Mouse (Mus musculus) frontal cortex, postnatal 10 days (tissue): Measurements from ENCODE around the gene Tuba1b.
"Not testable (repeated sequence)": the region's sequence is repeated elsewhere in the genome, so short reads cannot be mapped to it uniquely, and the experiment has no call there.

Experiments
- DNase-seq, 2 experiments: peaks; one replicate each; pipeline ENCODE4 v3.0.0; 2022; ENCODE audit warnings: low spot score in 2 of 2, mixed read lengths in 1 of 2

The Tuba1b gene

DNA sequence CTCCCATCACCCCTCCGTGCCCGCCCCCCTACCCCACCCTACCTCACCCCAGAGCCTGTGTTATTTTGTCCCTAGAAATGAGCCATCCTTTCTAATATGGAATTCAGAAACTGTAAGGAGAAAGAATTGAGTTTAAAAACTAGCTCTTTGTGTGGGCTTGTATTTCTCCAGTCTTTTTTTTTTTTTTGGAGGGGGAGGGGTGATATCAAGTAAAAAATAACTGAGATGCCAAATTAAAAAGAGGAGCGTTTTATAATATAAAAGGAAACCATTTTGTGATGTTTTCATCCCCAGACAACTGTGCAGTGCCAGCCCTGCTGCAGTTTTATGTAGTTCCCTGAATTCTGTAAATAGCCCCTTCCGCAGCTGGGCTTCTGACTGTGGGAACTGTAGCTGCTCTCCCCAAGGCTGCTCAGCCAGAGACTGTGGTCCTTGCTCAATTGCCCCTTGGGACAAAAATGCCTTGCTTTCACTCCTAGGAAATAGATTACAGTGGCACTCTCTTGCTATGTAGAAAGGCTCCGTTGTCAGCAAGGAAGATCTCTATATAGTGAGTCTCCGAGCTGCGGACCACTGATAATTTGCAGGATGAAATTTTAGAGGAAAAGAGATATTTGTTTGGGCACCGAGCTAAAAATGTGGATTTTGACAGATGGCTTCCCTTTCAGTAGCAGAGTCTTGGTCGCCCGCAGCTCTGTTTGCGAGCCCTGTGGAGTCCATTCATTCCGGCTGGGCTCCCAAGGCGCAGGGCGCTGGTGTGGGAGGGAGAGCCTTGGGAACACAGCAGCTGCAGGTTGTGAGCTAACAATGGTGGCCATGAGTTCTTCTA lies 20.3 kb upstream of the Tuba1b start:
- DNase-seq, result peak in 1 of 2 experiments; percentile 57

DNA sequence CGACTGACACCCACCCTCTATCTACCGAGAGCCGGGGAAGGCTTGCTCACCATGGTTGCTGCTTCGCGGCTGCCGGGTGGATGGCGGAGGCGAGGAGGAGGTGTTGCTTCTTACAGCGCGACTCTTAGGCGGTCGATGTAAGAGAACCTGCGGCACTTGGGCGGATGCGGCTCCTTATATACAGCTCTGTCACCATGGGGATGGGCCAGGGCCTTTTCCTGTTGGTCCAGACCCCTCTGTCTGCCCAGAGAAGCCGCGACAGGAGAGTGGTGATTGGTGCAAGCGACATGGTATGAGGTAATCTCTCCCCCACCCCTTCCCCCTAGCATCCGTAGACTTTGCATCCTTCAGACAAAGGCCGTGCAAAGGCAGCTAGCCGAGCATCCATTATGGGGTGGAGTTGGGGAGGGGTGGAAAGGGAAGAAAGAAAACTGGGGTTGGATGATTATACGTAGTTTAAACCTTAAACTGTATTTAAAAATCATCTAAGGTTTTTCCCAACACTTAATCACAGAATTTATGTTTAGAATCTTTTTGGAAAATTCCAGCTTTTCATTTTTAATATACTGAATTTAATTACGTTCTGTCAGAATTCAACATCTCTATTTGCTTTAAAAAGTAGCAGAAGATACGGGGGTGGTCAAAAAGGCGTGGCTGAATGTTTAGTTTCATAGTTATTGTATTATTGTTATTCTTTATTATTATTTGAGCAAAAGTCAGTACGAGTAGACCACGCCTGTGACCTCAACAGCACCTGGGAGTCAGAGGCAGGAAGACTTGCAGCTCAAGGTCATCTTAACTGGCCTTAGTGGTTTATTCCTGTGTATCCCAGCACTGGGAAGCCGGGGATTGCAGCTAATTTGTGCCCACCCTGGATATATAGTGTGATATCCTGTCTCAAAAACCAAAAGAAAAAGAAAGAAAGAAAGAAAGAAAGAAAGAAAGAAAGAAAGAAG lies 19.3 kb upstream of the Tuba1b start, which contains the start of the genes Gm49450 and Tuba1a:
Gm49450 (minus strand) TSS at position 151 of the 956 bp plus-strand sequence.
Tuba1a (minus strand) TSS at position 303 of the 956 bp plus-strand sequence.
- DNase-seq, result peak; percentile 96 to 97

DNA sequence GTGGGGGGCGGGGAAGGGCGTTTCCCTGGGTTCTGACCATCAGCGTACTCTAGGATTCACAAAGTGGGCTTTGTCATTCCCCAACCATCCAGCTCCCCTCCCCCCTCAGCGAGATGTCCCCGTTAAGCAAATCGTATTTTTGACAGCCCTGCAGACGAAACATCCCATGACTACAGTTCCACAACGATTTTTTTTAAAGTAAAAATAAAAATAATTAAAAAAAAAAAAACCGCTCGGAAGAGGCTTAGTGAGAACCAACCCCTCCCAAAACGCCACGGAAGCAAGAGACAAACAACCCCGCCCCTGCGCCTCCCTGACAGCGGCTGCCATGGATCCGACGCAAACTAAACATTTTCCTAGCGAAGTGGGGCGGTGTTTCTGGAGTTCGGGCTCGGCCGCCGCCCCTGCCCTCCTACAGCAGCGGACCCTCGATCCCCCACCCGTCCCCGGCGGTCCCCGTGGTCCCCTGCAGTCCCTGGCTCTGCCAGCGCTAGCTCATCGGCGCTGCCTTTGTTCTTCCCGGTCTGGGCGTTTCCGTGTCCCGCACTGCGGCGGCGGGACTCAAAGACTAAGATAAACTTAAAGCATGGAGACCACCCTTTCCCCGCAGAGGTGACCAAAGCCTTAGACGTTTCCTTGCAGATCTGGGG lies 18.5 kb upstream of the Tuba1b start:
- DNase-seq, result peak in 1 of 2 experiments; percentile 64

GRCm38 (mm10) chr15:98952063-98952455 lies 17.7 kb upstream of the Tuba1b start:
- DNase-seq, result no peak

DNA sequence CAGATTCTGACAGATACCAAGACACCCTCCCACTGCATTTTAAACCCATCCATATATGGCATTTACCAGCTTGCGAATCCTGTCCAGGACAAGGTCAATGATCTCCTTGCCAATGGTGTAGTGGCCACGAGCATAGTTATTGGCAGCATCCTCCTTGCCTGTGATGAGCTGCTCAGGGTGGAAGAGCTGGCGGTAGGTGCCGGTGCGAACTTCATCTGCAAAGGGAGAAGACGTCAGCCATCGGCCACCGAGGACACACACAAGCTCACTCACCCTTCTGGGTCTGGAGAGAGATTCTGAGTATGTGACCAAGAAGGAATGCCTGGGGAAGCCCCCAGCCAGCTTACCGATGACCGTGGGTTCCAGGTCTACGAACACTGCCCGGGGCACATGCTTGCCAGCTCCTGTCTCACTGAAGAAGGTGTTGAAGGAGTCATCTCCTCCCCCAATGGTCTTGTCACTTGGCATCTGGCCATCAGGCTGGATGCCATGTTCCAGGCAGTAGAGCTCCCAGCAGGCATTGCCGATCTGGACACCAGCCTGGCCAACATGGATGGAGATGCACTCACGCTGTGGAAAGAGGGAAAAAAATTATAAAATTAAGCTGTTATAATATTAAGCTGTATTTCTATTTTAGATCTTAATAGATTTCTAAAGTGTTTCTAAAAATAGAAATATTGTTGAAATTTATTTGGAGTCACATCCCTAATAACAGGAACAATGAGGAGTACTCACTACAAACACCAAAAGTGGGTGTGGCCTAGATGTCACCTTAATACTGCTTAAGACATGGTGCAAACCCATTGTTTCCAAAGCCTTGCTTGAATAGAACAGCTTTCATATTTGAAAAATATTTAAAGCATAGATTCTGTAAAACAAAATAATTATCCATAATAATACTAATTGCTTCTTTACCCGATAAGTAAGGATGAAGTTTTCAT lies 17.0 kb upstream of the Tuba1b start:
- DNase-seq, result not testable (repeated sequence)

DNA sequence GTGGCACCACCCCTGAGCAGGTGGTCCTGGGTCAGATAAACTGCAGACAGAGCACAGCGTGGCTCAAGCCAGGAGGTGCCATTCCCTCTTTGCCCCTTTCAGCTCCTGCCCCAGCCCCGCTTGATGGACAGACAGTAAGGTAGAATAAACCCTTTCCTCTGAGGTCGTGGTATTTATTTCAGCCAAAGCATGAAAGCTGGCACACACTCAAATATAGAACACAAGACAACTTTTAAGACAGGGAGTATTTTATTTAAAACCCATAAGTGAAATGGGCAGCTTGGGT lies 15.2 kb upstream of the Tuba1b start:
- DNase-seq, result no peak

GRCm38 (mm10) chr15:98948857-98949606 lies 14.7 kb upstream of the Tuba1b start:
- DNase-seq, result no peak

GRCm38 (mm10) chr15:98948382-98948781 lies 14.0 kb upstream of the Tuba1b start:
- no peak for DNase-seq

DNA sequence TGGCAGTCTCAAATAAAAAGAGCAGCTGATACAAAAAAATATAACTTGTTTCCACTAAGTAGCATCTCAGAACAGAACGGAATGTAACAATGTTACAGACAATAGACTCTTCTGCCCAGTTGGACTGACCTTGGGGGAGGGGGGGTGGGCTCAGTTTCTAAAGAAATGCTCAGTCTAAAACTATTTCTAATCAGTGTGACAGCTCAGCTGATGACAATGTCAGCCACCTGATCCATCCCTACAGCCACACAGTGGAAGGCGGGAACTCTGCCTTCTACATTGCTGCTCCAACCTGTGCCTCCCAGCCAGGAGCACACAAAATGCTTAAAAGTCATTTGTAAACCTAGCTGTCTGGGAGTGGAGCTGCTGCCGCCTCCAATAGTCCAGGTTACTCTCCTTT lies 13.5 kb upstream of the Tuba1b start:
- DNase-seq, result no peak

DNA sequence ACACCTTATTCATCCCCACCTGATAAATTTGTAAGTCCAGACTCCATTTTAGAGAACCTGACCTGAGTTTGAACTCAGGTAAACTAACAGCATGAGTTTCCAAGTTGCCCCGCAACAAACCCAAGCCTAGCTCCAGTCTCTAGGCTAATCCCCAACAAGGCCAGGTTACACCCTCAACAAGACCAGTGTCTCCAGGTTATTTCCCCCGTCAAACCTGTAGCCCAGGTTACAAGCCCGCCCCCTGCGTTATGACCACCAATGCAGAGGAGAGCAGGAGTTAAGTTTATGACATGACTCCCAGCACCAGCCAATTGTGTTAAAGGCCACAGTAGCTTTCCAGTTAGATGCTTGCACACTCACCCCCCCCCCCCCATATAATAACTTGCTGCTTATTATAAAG lies 8.8 kb upstream of the Tuba1b start:
- no peak for DNase-seq

DNA sequence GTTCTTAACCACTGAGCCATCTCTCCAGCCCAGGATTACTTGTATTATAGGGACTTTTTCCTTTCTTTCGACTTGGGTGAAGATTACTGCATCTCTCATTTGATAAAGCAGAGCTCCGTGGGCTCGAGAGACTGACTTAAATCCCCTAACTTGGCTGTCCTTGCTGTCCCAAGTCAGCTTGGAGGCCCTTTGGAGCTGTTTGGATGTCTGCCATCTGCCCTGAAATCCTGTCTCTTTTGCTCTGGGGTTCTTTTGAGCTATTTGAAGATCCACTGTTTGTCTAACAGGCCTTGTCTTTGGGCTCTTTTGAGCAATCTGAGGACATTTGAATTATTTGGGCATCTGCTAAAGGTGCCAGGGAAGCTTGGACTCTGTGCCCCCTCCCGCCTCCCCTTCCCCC lies 7.7 kb upstream of the Tuba1b start:
- no peak for DNase-seq

GRCm38 (mm10) chr15:98941539-98941938 lies 7.2 kb upstream of the Tuba1b start:
- no peak for DNase-seq

- no peak for DNase-seq
These were observed 6.5 kb upstream of the Tuba1b start for GRCm38 (mm10) chr15:98940816-98941215.

DNA sequence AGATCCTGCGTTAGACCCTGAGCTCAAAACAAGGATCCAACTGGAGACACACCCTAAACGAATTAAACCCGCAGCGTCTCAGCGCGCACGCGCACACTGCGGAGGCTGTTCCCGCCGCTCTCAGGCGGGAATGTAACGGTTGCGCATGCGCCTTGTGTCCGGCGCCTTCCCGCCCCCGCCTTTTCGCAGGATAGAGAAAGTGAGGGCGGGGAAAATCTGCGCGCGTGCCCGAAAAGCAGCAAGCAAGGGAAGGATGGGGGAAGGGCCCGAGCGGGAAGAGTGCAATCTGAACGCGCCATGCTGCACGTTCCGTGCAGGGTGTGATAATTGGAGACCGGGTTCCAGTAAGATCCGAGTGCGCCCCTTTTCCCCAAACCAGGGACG lies 540 bp downstream of the Tuba1b start:
- peak; percentile 92 to 95 for DNase-seq

GRCm38 (mm10) chr15:98933004-98933671 lies 1.2 kb downstream of the Tuba1b start:
- not testable (repeated sequence) for DNase-seq

DNA sequence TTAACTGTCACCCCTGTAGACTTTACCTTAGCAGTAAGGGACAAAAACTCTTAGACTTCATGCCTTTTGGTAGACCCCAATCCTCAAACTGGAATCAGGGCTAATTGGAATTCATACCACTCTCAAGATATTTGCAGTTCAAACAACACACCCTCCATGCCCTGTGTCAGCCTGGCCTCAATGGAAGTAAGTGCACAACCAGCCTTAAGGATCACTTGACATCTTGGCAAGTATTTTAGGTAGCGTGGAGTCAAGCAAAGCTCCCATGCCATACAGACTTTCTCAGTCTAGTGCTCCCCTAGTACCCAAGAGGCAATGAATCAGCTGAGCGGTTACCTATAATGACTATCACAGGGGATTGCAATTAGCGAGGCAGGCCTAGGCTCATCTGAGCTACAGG lies 3.4 kb downstream of the Tuba1b start:
- no peak for DNase-seq

GRCm38 (mm10) chr15:98930017-98930734 lies 4.2 kb downstream of the Tuba1b start:
- no peak for DNase-seq

GRCm38 (mm10) chr15:98928598-98929240 lies 5.6 kb downstream of the Tuba1b start:
- peak in 1 of 2 experiments; percentile 59 for DNase-seq
